Mouse (Mus musculus) urinary bladder, adult 18-20 months (tissue): Measurements from ENCODE around the gene Olfr56.
"Not testable (repeated sequence)": the region's sequence is repeated elsewhere in the genome, so short reads cannot be mapped to it uniquely, and the experiment has no call there.

Source experiments
- DNase-seq, 2 experiments: peaks; one replicate each; pipeline ENCODE4 v3.0.0; 2022; ENCODE audit warnings: low spot score in 2 of 2, mixed read lengths in 2 of 2

The Olfr56 gene

GRCm38 (mm10) chr11:49168839-49169611 is 190.3 kb downstream of the Olfr56 start:
- DNase-seq, result no peak

- DNase-seq, result no peak
Observed at GRCm38 (mm10) chr11:49170576-49170975, 191.9 kb downstream of the Olfr56 start.

GRCm38 (mm10) chr11:49175345-49175744 is 196.7 kb downstream of the Olfr56 start:
- DNase-seq, result no peak

GRCm38 (mm10) chr11:49176047-49176779 is 197.5 kb downstream of the Olfr56 start:
- not testable (repeated sequence) for DNase-seq

GRCm38 (mm10) chr11:49183172-49183571 is 204.5 kb downstream of the Olfr56 start:
- no peak for DNase-seq
